8 mouse cellular contexts compared by ENCODE assay signal in the genomic region with DNA sequence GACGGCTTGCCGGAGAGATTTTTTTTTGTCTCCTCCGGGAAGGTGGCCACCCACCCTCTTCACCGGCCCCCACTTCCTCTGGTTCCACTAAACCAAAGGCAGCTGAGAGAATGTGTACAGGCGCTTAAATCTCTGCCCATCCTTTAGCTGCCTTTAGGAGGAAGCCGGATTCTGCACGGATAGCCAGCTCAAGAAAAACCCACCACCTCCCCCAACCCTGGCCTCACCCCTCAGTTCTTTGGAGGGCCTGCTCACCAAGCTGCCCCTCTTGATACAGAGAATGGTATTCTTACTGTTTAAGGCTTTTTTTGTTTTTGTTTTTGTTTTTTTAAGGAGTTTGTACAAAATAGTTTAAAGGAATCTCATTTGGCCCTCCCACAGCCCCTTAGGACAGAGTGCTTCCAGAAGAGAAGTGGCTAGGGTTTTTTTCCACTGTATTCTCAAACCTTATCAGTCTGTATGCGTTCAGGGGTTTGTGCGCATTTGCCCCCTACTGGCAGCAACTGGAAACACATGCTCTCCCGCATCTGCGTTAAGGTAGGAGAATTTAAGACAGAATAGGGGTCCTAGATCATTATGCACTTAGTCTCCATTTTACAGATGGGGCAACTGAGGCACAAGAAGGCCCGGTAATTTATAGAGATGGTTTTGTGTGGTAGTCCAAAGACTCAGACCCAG. TPM values are rescaled to one million over a fixed set of nuclear protein-coding genes. Genes with fewer than 3 reads are reported as not detected.
A peak's percentile ranks its signal among the peaks of the same experiment; 100 is the strongest.
DNase-seq lines count a peak whose midpoint lies in the region; ATAC-seq and TF ChIP-seq lines count a peak whose summit lies in the region.

No protein-coding gene starts in this region.

- peak; percentile 77 for TF ChIP-seq CTCF in G1E (IDR thresholded peaks at IDR 0.05; ENCODE audit: low read depth, low read length)
- TF ChIP-seq CTCF in embryonic fibroblast, embryonic 13.5 days (IDR thresholded peaks at IDR 0.05; ENCODE audit: borderline replicate concordance, insufficient read depth, low read length): peak; percentile 70; the same call in 1 of the 2 replicates

- no peak for TF ChIP-seq POLR2A in embryonic fibroblast, embryonic 13.5 days (IDR thresholded peaks at IDR 0.05; ENCODE audit: low read depth, low read length)

- H3K27ac ChIP-seq in embryonic fibroblast, embryonic 13.5 days (ENCODE audit: insufficient read depth, low read length): no peak overlapping the region

- H3K4me3 ChIP-seq in G1E (ENCODE audit: low read depth, low read length): no peak overlapping the region
- no peak overlapping the region for H3K4me3 ChIP-seq in embryonic fibroblast, embryonic 13.5 days (ENCODE audit: insufficient read depth, low read length)

- no peaks in the 10 kb centered on the region for H3K36me3 ChIP-seq in G1E (replicated peaks)

- peak; percentile 30 for DNase-seq in G1E (ENCODE audit: low spot score)
- peak; percentile 71 for DNase-seq in brain, adult 2 months (ENCODE audit: low read depth, low spot score)
- DNase-seq in heart, postnatal 10 days: peak; percentile 65 to 76
- peak; percentile 40 to 79 for DNase-seq in layer of hippocampus, adult 18-20 months (ENCODE audit: low spot score in 2 of 2)
- DNase-seq in lung, postnatal 14 days: peak; percentile 78
- DNase-seq in retina, postnatal 7 days (ENCODE audit: low read depth, low spot score): peak; percentile 49

- no peak for ATAC-seq in G1E (ENCODE audit: extremely low read depth, insufficient number of reproducible peaks, low FRiP score, poor library complexity, severe bottlenecking)
- no peak for ATAC-seq in inflammation-experienced regulatory T-cells, adult 6 months

- peaks cover 39% of the 10 kb centered on the region for H3K27me3 ChIP-seq in G1E (ENCODE audit: insufficient read depth, low read length)

- no peaks in the 10 kb centered on the region for H3K9me3 ChIP-seq in G1E (replicated peaks)

- intact Hi-C loops in heart, postnatal 10 days (cut with DNase I): loop anchor here (2.0 to 10.0 kb wide), 2 partner anchors 338 to 740 kb away; no protein-coding TSS in a partner anchor

- no peaks in the 10 kb centered on the region; the same call in 1 of the 2 replicates for H3K4me1 ChIP-seq in G1E (ENCODE audit: insufficient read depth, low read depth, low read length)
- H3K4me1 ChIP-seq in embryonic fibroblast, embryonic 13.5 days (ENCODE audit: control insufficient read depth, insufficient read depth, low read length): no peaks in the 10 kb centered on the region

RNA-seq across cellular contexts. Expression of a gene that starts 13.0 kb away (rescaled TPM):
- not detected in 2 replicates for total RNA-seq in G1E (2014; fragmentation: Nextera tagmentation)
- total RNA-seq in G1E (2017): 0.11 TPM in 1 of 2 replicates, not detected in the other
- polyA plus RNA-seq in G1E (2012): not detected in 2 replicates
- not detected in 2 replicates for polyA plus RNA-seq in embryonic fibroblast, embryonic 13.5 days (2011; ENCODE audit: insufficient read length, low read depth, missing spikeins)
- not detected for total RNA-seq in heart, postnatal 10 days (2021)
- total RNA-seq in layer of hippocampus, adult 18-20 months (2021): 1 to 10 TPM; 1.4 to 2.0 TPM
- not detected for polyA plus RNA-seq in inflammation-experienced regulatory T-cells, adult 6 months (2017; shearing (Covaris generic))
